Mouse (Mus musculus) heart, embryonic 14.5 days (tissue): ENCODE measurements around the gene Rchy1. TPM values are rescaled to one million over a fixed set of nuclear protein-coding genes. Genes with fewer than 3 reads are reported as not detected.

Source experiments
- ATAC-seq: fragments of 200-750 bp; cut with Nextera tagmentation; 2 replicates; pipeline ENCODE4 v1.8.0; 2017; ENCODE audit warnings: low read depth, moderate TSS enrichment; ENCODE audit not compliant: insufficient number of reproducible peaks, insufficient read depth, low FRiP score
- H3K27ac ChIP-seq, 2 experiments: fragments of 200-500 bp in 1 of 2; fragments of 300-500 bp in 1 of 2; sonication (generic) in 1 of 2; replicated peaks in 1 of 2; 2 replicates each; pipeline ENCODE4 v1.5.1; 2012 to 2014; ENCODE audit warnings: low read depth in 2 of 2, low read length in 2 of 2, control low read depth in 1 of 2, mild to moderate bottlenecking in 1 of 2, mixed read lengths in 1 of 2; ENCODE audit not compliant: control insufficient read depth in 1 of 2, insufficient read depth in 1 of 2
- H3K27me3 ChIP-seq: fragments of 300-500 bp; sonication (generic); 2 replicates; pipeline ENCODE4 v1.6.1; 2014; ENCODE audit warnings: mild to moderate bottlenecking, low read length, control low read depth; ENCODE audit not compliant: control insufficient read depth, insufficient read depth
- H3K36me3 ChIP-seq: fragments of 300-500 bp; sonication (generic); 2 replicates; pipeline ENCODE4 v1.6.1; 2014; ENCODE audit warnings: mild to moderate bottlenecking, control low read depth, low read length, mixed read lengths; ENCODE audit not compliant: control insufficient read depth, insufficient read depth
- H3K4me1 ChIP-seq, 2 experiments: fragments of 200-500 bp in 1 of 2; fragments of 300-500 bp in 1 of 2; sonication (generic) in 1 of 2; 2 replicates each; pipeline ENCODE4 v1.6.1; 2012 to 2014; ENCODE audit warnings: low read length in 2 of 2, control low read depth in 1 of 2, mixed read lengths in 1 of 2; ENCODE audit not compliant: control insufficient read depth in 2 of 2, insufficient read depth in 2 of 2
- H3K4me2 ChIP-seq: fragments of 300-500 bp; sonication (generic); 2 replicates; pipeline ENCODE4 v1.6.1; 2014; ENCODE audit warnings: mild to moderate bottlenecking, low read length
- H3K4me3 ChIP-seq, 2 experiments: fragments of 200-500 bp in 1 of 2; fragments of 300-500 bp in 1 of 2; sonication (generic) in 1 of 2; 2 replicates each; pipeline ENCODE4 v1.5.1; 2012 to 2014; ENCODE audit warnings: low read length in 2 of 2, mild to moderate bottlenecking in 2 of 2, control low read depth in 1 of 2, low read depth in 1 of 2, moderate library complexity in 1 of 2; ENCODE audit not compliant: control insufficient read depth in 1 of 2, insufficient read depth in 1 of 2
- H3K9ac ChIP-seq: fragments of 300-500 bp; sonication (generic); 2 replicates; pipeline ENCODE4 v1.6.1; 2014; ENCODE audit warnings: mild to moderate bottlenecking, low read length
- H3K9me3 ChIP-seq: fragments of 300-500 bp; sonication (generic); 2 replicates; pipeline ENCODE4 v1.6.1; 2016; ENCODE audit warnings: low read length, control low read depth; ENCODE audit not compliant: control insufficient read depth
- WGBS: fragments of 180-500 bp; shearing (Covaris S2); extraction: QIAGEN DNeasy Blood & Tissue Kit; methylation state at CpG from one replicate; pipeline ENCODE4 v1.1.7; 2014; 5-methylcytosine and 5-hydroxymethylcytosine counted together
- polyA plus RNA-seq: library from polyadenylated mRNA; unstranded; fragments of >200 nt; fragmentation: Nextera tagmentation; extraction: Ambion mirVana; gene quantifications from 2 replicates; pipeline ENCODE4 v1.2.1, GENCODE M21; 2014

The Rchy1 gene
- polyA plus RNA-seq, 1 experiment from 2014 or later: 52.8 TPM

GRCm38 (mm10) chr5:91991191-91991937, 28.5 kb upstream of the Rchy1 start:
- H3K27me3 ChIP-seq: no peaks in the 10 kb centered on the region
- ATAC-seq: no peak
- no peak overlapping the region for H3K4me2 ChIP-seq
- H3K4me1 ChIP-seq: no peaks in the 10 kb centered on the region
- WGBS: 75% methylated on average over 6 of the region's 6 CpGs
- no peaks in the 10 kb centered on the region for H3K9me3 ChIP-seq
- no peaks in the 10 kb centered on the region for H3K36me3 ChIP-seq
- no peak overlapping the region for H3K9ac ChIP-seq
- no peak overlapping the region for H3K4me3 ChIP-seq
- no peak overlapping the region for H3K27ac ChIP-seq

GRCm38 (mm10) chr5:91989261-91989660, 26.4 kb upstream of the Rchy1 start:
- Histone ChIP-seq H3K4me1 (no peaks in the 10 kb centered on the region), H3K9ac (no peak overlapping the region), H3K36me3 (no peaks in the 10 kb centered on the region), H3K27me3 (no peaks in the 10 kb centered on the region), H3K27ac (no peak overlapping the region), H3K4me3 (no peak overlapping the region), H3K9me3 (no peaks in the 10 kb centered on the region), H3K4me2 (no peak overlapping the region)
- ATAC-seq: no peak
- WGBS: 81% methylated on average over 9 of the region's 9 CpGs

- no peak overlapping the region for H3K4me3 ChIP-seq
- no peaks in the 10 kb centered on the region for H3K9me3 ChIP-seq
- no peak overlapping the region for H3K9ac ChIP-seq
- H3K4me2 ChIP-seq: no peak overlapping the region
- no peaks in the 10 kb centered on the region for H3K4me1 ChIP-seq
- H3K36me3 ChIP-seq: no peaks in the 10 kb centered on the region
- 94% methylated on average over 2 of the region's 2 CpGs for WGBS
- H3K27me3 ChIP-seq: no peaks in the 10 kb centered on the region
- H3K27ac ChIP-seq: no peak overlapping the region
- no peak for ATAC-seq
Measured at GRCm38 (mm10) chr5:91987799-91988198, 24.9 kb upstream of the Rchy1 start.

- Histone ChIP-seq H3K9ac (no peak within 1 kb of the TSS), H3K4me1 (no peaks in the 10 kb centered on the region), H3K27me3 (no peaks in the 10 kb centered on the region), H3K36me3 (no peaks in the 10 kb centered on the region), H3K4me2 (no peak within 1 kb of the TSS), H3K27ac (no peak within 1 kb of the TSS), H3K4me3 (no peak within 1 kb of the TSS), H3K9me3 (no peaks in the 10 kb centered on the region)
- ATAC-seq: no peak
- WGBS: 64% methylated on average over 4 of the region's 4 CpGs
Measured at GRCm38 (mm10) chr5:91987236-91987635, 24.4 kb upstream of the Rchy1 start, which contains the start of gene Odaph. Odaph (plus strand) TSS chr5:91987475.

- H3K9ac ChIP-seq: no peak overlapping the region
- no peaks in the 10 kb centered on the region for H3K36me3 ChIP-seq
- no peak overlapping the region for H3K27ac ChIP-seq
- H3K4me2 ChIP-seq: no peak overlapping the region
- no peaks in the 10 kb centered on the region for H3K4me1 ChIP-seq
- no peak overlapping the region for H3K4me3 ChIP-seq
- no peaks in the 10 kb centered on the region for H3K9me3 ChIP-seq
- no peak for ATAC-seq
- no peaks in the 10 kb centered on the region for H3K27me3 ChIP-seq
- WGBS: 62% methylated on average over 2 of the region's 2 CpGs
Measured at GRCm38 (mm10) chr5:91985721-91986120, 22.9 kb upstream of the Rchy1 start.

GRCm38 (mm10) chr5:91983490-91983889, 20.6 kb upstream of the Rchy1 start:
- Histone ChIP-seq H3K27ac (no peak overlapping the region), H3K4me2 (no peak overlapping the region), H3K4me3 (no peak overlapping the region), H3K27me3 (no peaks in the 10 kb centered on the region), H3K9ac (no peak overlapping the region), H3K36me3 (no peaks in the 10 kb centered on the region), H3K9me3 (no peaks in the 10 kb centered on the region), H3K4me1 (no peaks in the 10 kb centered on the region)
- no peak for ATAC-seq
- WGBS: 67% methylated on average over 2 of the region's 2 CpGs

GRCm38 (mm10) chr5:91981176-91981840, 18.4 kb upstream of the Rchy1 start:
- H3K27ac ChIP-seq: no peak overlapping the region
- no peaks in the 10 kb centered on the region for H3K36me3 ChIP-seq
- ATAC-seq: no peak
- H3K9me3 ChIP-seq: no peaks in the 10 kb centered on the region
- H3K4me2 ChIP-seq: no peak overlapping the region
- H3K27me3 ChIP-seq: no peaks in the 10 kb centered on the region
- H3K4me1 ChIP-seq: no peaks in the 10 kb centered on the region
- H3K9ac ChIP-seq: no peak overlapping the region
- 88% methylated on average over 11 of the region's 11 CpGs for WGBS
- no peak overlapping the region for H3K4me3 ChIP-seq
